Comparison of ENCODE assay signal across 22 mouse cellular contexts in the genomic region with DNA sequence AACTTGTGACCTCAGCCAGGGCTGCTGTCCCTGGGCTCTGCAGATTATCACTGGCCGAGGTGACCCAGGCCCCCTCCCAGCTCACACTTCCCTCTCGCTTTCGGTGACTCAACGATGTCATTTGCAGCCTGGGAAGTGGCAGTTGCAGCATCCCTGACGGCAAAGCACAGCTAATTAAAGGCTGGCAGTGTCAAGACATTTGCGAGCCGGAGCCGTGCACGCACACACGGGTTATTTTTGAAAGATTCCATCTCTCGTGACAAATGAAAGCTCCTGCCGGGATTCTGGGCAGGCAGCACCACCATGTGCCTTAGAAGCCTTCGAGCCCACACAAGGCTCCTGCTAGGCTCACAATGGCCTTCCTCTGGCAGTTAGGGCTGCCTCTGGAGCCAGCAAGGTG.
DNase-seq lines count a peak whose midpoint lies in the region; ATAC-seq lines count a peak whose summit lies in the region.
"Had no signal": no experiment of that assay in that cellular context is flagged by ENCODE, and none has a peak within 500 bp of the region (broad histone marks: within the 10 kb centered on the region; RNA-seq: fewer than 3 reads in every experiment).

No protein-coding gene starts in this region.

- H3K4me2 ChIP-seq in midbrain, embryonic 13.5 days (replicated peaks), result no peak overlapping the region
- H3K4me2 ChIP-seq: liver, embryonic 13.5 days; neural tube, embryonic 12.5 days had no signal

- H3K9ac ChIP-seq in midbrain, embryonic 13.5 days (replicated peaks), result 0 out of 2 replicates have a peak overlapping the region, but pooled peaks have one; percentile 20
- H3K9ac ChIP-seq: liver, embryonic 13.5 days; neural tube, embryonic 12.5 days had no signal

- peak; percentile 34; the same call in 1 of the 2 replicates for ATAC-seq in midbrain, embryonic 13.5 days
- ATAC-seq: lung, postnatal 0 days had no signal

- WGBS in hindbrain, embryonic 10.5 days, result 61% methylated on average over 13 of the region's 13 CpGs
- WGBS in midbrain, embryonic 13.5 days, result 36% methylated on average over 13 of the region's 13 CpGs

- H3K27ac ChIP-seq in hindbrain, embryonic 10.5 days, result peak overlapping the region; percentile 50
- peak overlapping the region; percentile 65 for H3K27ac ChIP-seq in midbrain, embryonic 13.5 days
- H3K27ac ChIP-seq: limb, embryonic 10.5 days; liver, embryonic 13.5 days; neural tube, embryonic 12.5 days had no signal

- H3K36me3 ChIP-seq in hindbrain, embryonic 10.5 days, result no peaks in the 10 kb centered on the region
- H3K36me3 ChIP-seq in midbrain, embryonic 13.5 days, result no peaks in the 10 kb centered on the region
- H3K36me3 ChIP-seq: G1E; limb, embryonic 10.5 days; liver, embryonic 13.5 days; neural tube, embryonic 12.5 days had no signal

- H3K27me3 ChIP-seq in hindbrain, embryonic 10.5 days (ENCODE audit: insufficient read depth, poor library complexity, severe bottlenecking), result peaks cover 17% of the 10 kb centered on the region
- H3K27me3 ChIP-seq in midbrain, embryonic 13.5 days, result peaks cover 7% of the 10 kb centered on the region
- H3K27me3 ChIP-seq: liver, embryonic 13.5 days; megakaryocyte, embryonic 14.5 days; neural tube, embryonic 12.5 days had no signal

- H3K9me3 ChIP-seq in hindbrain, embryonic 10.5 days, result no peaks in the 10 kb centered on the region
- H3K9me3 ChIP-seq in midbrain, embryonic 13.5 days, result no peaks in the 10 kb centered on the region
- H3K9me3 ChIP-seq: limb, embryonic 10.5 days; liver, embryonic 13.5 days; neural tube, embryonic 12.5 days had no signal

- peak; percentile 9 for DNase-seq in right cerebral cortex, adult 18-20 months
- no peak for DNase-seq in right cerebral cortex, postnatal 4 days
- DNase-seq in hindbrain, embryonic 10.5 days (ENCODE audit: low spot score), result no peak
- peak; percentile 32 for DNase-seq in retina, embryonic 14.5 days (ENCODE audit: low spot score)
- no peak for DNase-seq in urinary bladder, postnatal 14 days (ENCODE audit: low spot score)
- no peak for DNase-seq in adipocyte (ENCODE audit: low spot score)
- DNase-seq in testis, postnatal 10 days (ENCODE audit: low spot score), result no peak
- DNase-seq: adrenal gland, postnatal 10 days; cerebellum, postnatal 10 days; embryo, embryonic 11 days; gastrocnemius, postnatal 36 days; kidney, adult 2 months; kidney, postnatal 4 days; liver, embryonic 13.5 days; right cerebral cortex, postnatal 25 days; thymus, adult 2 months had no signal

- H3K4me3 ChIP-seq in hindbrain, embryonic 10.5 days, result no peak overlapping the region
- no peak overlapping the region for H3K4me3 ChIP-seq in midbrain, embryonic 13.5 days (replicated peaks)
- H3K4me3 ChIP-seq: limb, embryonic 10.5 days; liver, embryonic 13.5 days; megakaryocyte, embryonic 14.5 days; neural tube, embryonic 12.5 days had no signal

- peaks cover 53% of the 10 kb centered on the region for H3K4me1 ChIP-seq in hindbrain, embryonic 10.5 days (replicated peaks)
- peaks cover 27% of the 10 kb centered on the region for H3K4me1 ChIP-seq in midbrain, embryonic 13.5 days (replicated peaks)
- H3K4me1 ChIP-seq: liver, embryonic 13.5 days; megakaryocyte, embryonic 14.5 days had no signal

Comparison
In these comparisons a context has a peak if more than half of its experiments do, and no peak if none do; other contexts are left out.
1. DNase-seq: peak in right cerebral cortex, adult 18-20 months (single experiment) and retina, embryonic 14.5 days (single experiment); none in right cerebral cortex, postnatal 4 days (single experiment), hindbrain, embryonic 10.5 days (single experiment), urinary bladder, postnatal 14 days (single experiment), adipocyte (single experiment) and testis, postnatal 10 days (single experiment).